Mouse (Mus musculus): ENCODE data around the gene Birc5.

DNA sequence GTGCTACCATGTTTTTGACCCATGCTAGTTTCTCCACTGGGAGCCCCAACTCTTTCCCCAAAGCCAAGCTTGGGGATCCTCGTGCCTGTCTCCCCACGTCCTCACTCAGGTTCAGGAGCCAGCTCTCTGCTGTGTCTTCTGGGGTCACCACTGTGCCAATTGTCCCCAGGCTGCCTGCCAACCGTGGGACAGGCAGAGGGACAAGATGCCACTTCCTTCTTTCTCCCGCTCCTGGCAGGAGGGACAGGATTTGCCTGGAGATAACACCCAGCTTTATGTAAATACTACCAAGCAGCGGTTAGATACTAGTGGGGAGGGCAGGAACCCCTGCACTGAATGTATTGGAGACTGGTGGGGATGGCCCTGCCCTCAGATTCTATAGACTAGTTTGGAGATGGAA is 35.2 kb upstream of the Birc5 start:
- TF ChIP-seq CTCF (IDR thresholded peaks at IDR 0.05; ENCODE audit: control insufficient read depth, insufficient read depth, insufficient replicate concordance, low read depth, low read length): no peak
- no peak for TF ChIP-seq POLR2A (IDR thresholded peaks at IDR 0.05; ENCODE audit: control insufficient read depth, low read depth, low read length)

Measured in testis, adult 2 months (tissue).